Mouse (Mus musculus): ENCODE data around the gene Tuba1a.
"Not testable (repeated sequence)": the region's sequence is repeated elsewhere in the genome, so short reads cannot be mapped to it uniquely, and the experiment has no call there.

Tuba1a gene

DNA sequence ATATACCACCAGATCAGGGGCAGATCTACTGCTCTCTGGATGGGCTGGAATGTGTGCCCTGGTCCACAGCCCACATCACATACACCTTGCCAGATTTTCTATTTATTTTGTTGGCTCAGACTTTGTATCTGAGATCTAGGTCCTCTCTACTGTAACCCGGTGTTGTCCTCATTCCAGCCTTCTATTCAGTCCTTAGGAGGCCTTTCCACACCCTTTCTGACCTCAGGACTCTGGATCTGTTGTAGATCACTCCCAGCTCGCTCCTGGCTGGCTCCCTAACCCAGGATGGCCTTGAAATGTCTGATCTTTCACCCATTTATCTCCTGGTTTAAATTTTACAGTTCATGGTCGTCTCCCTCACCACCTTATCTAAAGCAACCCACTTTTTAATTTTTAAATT lies 28.8 kb downstream of the Tuba1a start:
- no peak for DNase-seq (ENCODE audit: low spot score)

DNA sequence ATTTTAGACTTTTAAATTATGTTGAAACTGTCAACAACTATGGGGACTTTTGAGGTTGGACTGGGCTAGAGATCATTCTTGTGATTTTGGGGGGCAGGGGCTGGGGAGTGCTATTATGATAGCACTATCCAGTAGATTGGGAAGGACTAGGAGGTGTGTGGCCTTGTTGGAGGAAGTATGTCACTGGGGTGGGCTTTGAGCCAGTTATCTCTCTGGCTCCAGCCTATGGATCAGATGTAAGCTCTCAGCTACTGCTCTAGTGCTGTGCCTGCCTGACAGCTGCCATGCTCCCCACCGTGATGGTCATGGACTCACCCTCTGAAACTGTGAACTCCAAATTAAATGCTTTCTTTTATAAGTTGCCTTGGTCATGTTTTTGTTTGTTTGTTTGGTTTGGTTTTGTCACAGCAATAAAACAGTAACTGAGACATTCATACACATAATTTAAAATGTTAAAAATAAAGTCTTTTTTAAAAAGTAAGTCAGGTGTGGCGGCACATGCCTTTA lies 30.4 kb downstream of the Tuba1a start:
- no peak for DNase-seq (ENCODE audit: low spot score)

DNA sequence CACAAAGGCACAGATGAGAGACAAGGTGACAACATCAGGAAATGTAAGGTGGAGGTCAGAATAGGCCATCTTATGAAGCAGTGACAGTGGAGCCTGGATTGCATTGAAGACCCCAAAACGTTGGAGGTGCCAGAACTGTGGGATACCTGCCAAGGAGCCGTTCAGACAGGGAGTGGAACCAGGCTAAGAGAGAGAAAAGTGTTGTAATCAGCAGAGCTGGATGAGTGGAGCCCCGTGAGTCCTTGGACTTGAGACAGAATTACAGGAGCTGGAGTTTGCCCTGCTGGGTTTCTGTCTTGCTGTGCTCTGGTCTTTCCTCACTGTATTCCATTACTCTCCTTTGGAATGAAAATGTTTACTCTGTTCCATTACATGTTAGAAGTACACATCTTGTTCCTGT lies 30.9 kb downstream of the Tuba1a start:
- DNase-seq (ENCODE audit: low spot score): no peak

DNA sequence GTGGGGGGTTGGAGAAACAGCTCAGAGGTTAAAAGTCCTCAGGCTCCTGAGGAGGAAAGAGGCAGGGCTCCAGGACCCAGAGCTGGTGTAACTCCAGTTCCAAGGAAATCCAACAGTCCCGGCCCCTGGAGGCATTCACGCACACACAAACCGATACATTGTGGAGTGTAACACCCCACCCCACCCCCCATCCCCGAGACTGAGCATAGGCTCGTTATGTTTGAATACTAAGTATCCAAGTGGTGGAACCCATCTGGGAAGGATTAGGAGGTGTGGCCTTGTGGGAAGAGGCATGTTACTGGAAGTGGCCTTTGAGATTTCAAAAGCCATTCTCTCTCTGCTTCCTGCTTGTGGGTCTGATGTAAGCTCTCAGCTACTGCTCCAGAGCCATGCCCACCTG lies 32.0 kb downstream of the Tuba1a start:
- DNase-seq (ENCODE audit: low spot score): no peak

DNA sequence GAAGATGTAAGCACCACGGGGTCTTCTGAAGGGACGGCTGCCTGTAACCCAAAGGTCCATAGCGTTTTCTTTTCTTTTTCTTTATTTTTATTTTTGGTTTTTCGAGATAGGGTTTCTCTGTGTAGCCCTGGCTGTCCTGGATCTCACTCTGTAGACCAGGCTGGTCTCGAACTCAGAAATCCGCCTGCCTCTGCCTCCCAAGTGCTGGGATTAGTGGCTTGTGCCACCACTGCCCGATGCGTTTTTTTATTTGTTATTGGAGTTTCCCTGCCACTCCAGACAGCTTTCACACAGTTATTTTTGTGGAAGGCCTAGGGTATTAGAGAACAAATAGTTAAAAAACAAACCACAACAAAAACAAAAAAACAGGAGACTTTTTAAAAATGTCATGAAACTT lies 35.0 kb downstream of the Tuba1a start:
- DNase-seq (ENCODE audit: low spot score): not testable (repeated sequence)

DNA sequence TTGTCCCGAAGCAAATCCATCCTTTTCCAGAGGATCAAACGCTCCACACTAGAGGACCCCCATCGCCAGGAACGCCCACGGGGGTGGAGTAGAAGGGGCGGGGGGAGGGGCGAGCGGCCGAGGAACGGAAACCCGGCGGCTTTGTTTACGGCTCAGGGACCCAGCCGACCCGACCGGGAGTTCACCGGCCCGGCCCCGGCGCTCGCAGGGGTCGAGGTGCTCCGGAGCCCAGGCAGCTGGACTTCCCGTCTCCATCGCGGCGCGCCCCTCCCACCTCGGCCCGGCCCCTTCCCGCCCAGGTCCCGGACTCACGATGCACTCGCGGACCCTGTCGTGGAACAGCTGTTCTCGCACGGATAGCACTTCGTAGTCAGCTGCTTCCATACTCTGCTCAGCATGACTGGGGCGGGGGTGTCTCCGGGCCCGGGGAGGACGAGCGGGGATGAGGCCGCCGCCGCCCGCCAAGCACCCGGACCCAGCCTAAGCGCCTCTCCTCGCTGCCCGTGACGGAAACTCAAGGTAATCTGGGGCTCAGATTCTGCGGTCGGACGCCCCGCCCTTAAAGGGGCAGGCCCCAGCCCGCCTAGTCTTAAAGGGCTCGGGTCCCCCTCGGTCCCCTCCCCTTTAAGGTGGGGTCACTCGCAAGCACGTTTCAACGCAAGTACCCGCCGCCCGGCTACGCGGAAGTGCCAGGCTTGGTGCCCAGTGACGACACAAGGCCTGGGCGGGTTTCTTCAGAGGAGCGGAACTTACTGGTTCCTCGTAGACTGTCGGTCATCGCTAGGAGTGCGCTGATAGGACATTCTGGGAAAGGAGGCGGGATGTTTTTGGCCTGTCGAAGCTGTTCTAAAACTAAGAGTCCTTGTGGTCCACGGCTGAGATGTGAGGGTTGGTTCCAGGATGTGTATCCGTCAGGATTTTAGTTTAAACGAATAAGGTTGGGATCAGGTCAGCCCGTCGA lies 35.7 kb downstream of the Tuba1a start, which contains the start of gene Lmbr1l:
TSS of gene Lmbr1l (minus strand) at position 694 of the 961 bp plus-strand sequence.
- DNase-seq (ENCODE audit: low spot score): peak; percentile 97

DNA sequence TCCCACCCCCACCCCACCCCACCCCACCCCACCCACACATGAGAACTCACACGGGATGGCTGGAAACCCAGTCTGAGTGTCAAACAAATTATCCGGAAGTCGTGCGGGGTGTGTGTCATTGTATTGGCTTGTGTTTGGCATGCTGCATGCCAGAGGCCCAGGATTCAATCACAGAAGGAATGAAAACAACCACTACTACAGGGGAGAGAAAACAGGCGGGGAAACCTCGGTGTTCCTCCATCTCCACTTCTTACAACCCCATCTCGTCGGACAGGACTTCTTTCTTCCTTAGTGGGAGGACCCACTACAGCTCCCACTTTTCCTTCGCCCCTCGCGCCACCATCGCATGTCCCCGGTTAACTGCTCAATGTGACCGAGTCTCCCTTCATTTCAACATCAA lies 36.4 kb downstream of the Tuba1a start:
- no peak for DNase-seq (ENCODE audit: low spot score)

DNA sequence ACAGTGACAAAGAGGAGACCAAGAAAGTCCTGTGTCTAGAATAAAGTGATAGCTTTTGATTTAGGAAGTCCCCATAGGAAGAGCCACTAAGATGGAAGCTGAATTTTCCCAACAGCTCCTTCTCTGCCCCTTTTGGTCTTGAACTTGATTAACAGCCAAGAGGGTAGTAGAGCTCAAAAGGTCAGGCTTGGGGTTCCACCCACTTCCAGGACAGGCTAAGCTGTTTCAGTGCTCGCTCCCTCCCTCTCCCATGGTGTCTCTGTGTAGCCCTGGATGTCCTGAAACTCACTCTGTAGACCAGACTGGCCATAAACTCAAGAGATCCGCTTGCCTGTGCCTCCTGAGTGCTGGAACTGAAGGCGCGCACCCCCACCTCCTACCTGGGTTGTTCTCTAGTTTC lies 37.5 kb downstream of the Tuba1a start:
- no peak for DNase-seq (ENCODE audit: low spot score)

DNA sequence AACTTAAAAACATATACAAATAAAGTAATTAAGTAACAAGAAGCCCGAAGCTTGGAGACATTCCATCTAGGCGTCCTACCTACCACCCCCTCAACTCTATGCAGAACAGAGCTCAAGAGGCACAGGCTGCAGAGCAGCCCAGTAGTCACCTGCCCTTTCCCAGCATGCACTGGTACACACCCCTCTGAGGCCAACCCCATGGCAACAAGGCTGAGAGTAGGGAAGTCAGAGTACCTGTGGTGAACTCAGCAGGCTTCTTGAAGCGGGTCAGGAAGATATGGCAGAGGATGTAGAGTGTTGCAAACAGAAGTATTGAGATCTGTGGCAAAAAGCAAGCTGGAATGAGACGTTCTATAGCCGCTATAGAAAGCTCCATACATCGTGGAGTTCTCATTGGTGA lies 38.6 kb downstream of the Tuba1a start:
- DNase-seq (ENCODE audit: low spot score): no peak

DNA sequence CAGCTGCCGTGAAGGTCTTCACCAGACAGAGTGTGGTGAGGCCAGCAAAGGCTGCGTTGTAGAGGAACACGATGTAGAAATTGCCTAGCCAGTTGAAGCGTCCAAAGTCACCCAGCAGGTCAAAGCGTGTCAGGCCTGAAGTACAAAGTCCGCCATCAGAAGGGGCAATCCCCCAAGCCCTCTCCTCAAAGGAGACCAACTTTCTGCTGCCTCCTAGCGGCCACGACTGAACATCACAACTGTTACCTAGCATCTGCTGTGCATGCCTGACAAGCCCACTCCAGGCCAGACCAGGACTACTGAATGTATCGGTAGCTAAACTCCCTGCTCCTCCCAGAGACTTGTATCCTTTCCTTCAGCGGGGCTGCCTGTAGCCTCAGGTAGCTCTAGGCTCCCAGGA lies 48.8 kb downstream of the Tuba1a start:
- peak; percentile 63 for DNase-seq (ENCODE audit: low spot score)

DNA sequence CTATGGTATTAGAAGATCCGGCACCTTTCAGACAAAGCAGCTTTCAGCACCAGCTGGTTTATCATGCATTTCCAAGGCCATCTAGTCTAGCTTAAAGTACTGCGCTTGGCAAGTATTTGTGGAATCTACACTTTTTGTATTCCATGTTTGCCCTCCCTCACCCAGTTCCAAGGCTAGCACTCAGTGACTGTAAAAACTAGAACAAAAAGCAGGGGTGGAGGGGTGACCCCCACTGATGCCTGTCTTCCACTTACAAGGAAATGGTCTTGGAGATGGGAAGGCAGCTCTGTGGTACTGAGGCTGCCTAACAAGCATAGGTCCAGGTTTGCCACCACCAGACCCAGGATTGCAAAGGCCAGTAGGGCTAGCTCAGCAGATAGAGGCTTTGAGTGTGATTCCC lies 50.9 kb downstream of the Tuba1a start:
- DNase-seq (ENCODE audit: low spot score): no peak

DNA sequence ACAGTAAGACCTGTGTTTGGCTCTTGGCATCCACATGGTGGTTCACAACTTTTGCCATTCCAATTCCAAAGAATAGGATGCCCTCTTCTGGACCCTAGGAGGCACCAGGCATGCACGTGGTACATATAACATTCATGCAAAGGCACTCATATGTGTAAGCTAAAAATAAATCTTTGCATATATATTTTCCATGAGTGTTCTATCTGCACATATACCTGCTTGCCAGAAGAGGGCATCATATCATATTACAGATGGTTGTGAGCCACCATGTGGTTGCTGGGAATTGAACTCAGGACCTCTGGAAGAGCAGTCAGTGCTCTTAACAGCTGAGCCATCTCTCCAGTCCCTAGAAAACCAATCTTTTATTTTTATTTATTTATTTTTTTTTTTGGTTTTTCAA lies 52.0 kb downstream of the Tuba1a start:
- DNase-seq (ENCODE audit: low spot score): no peak

Data from testis, postnatal 10 days (tissue).